ENCODE assay signal across 20 mouse cellular contexts in genomic region chr2:93913552-93913951, GRCm38 (mm10). TPM values are rescaled to one million over a fixed set of nuclear protein-coding genes. Genes with fewer than 3 reads are reported as not detected.
"Had no signal": no experiment of that assay in that cellular context is flagged by ENCODE, and none has a peak within 500 bp of the region (broad histone marks: within the 10 kb centered on the region; RNA-seq: fewer than 3 reads in every experiment).

No protein-coding gene starts in this region.

- ATAC-seq: liver, postnatal 0 days had no signal

- H3K4me1 ChIP-seq: liver, embryonic 13.5 days; liver, embryonic 15.5 days; midbrain, embryonic 10.5 days; midbrain, embryonic 12.5 days; neural tube, embryonic 12.5 days had no signal

- H3K4me3 ChIP-seq: liver, embryonic 13.5 days; liver, embryonic 15.5 days; midbrain, embryonic 10.5 days; midbrain, embryonic 12.5 days; neural tube, embryonic 12.5 days had no signal

- H3K9me3 ChIP-seq: liver, embryonic 13.5 days; liver, embryonic 15.5 days; midbrain, embryonic 10.5 days; midbrain, embryonic 12.5 days; neural tube, embryonic 12.5 days had no signal

- H3K27me3 ChIP-seq: liver, embryonic 13.5 days; midbrain, embryonic 12.5 days; neural tube, embryonic 12.5 days had no signal

- H3K4me2 ChIP-seq: liver, embryonic 13.5 days; liver, embryonic 15.5 days; lung, embryonic 14.5 days; midbrain, embryonic 12.5 days; neural tube, embryonic 12.5 days had no signal

- H3K36me3 ChIP-seq: liver, embryonic 13.5 days; liver, embryonic 15.5 days; midbrain, embryonic 10.5 days; midbrain, embryonic 12.5 days; neural tube, embryonic 12.5 days had no signal

- DNase-seq: liver, embryonic 13.5 days; liver, postnatal 0 days; lung, embryonic 14.5 days; lung, postnatal 10 days; midbrain, embryonic 14.5 days; right cerebral cortex, postnatal 14 days; thymus, adult 18-20 months; thymus, postnatal 14 days; thymus, postnatal 36 days had no signal

- H3K27ac ChIP-seq: liver, embryonic 13.5 days; liver, embryonic 15.5 days; macrophage; midbrain, embryonic 10.5 days; midbrain, embryonic 12.5 days; neural tube, embryonic 12.5 days had no signal

- H3K9ac ChIP-seq: liver, embryonic 13.5 days; liver, embryonic 15.5 days; liver, postnatal 0 days; lung, embryonic 14.5 days; midbrain, embryonic 12.5 days; neural tube, embryonic 12.5 days had no signal

RNA-seq across cellular contexts. Expression of gene Gm13889, which starts 43.4 kb away (rescaled TPM):
- total RNA-seq: megakaryocyte-erythroid progenitor cell, adult 5-6 weeks; monocyte, adult 5-6 weeks; neutrophil, adult 5-6 weeks had no signal
- polyA plus RNA-seq: macrophage had no signal

RNA-seq across cellular contexts. Expression of gene Accsl, which starts 44.6 kb away (rescaled TPM):
- total RNA-seq: megakaryocyte, adult 5-6 weeks; megakaryocyte-erythroid progenitor cell, adult 5-6 weeks; midbrain, postnatal 0 days; monocyte, adult 5-6 weeks; neutrophil, adult 5-6 weeks had no signal
- polyA plus RNA-seq: liver, embryonic 15.5 days; lung, embryonic 16.5 days; macrophage; midbrain, embryonic 10.5 days had no signal
